Mouse (Mus musculus) ES-CJ7 (cell line): Measurements from ENCODE around the gene Letm1.

Source experiments
- DNase-seq: peaks from one replicate; pipeline ENCODE4 v3.0.0; 2011; ENCODE audit warnings: low read depth, low spot score

Letm1 gene

DNA sequence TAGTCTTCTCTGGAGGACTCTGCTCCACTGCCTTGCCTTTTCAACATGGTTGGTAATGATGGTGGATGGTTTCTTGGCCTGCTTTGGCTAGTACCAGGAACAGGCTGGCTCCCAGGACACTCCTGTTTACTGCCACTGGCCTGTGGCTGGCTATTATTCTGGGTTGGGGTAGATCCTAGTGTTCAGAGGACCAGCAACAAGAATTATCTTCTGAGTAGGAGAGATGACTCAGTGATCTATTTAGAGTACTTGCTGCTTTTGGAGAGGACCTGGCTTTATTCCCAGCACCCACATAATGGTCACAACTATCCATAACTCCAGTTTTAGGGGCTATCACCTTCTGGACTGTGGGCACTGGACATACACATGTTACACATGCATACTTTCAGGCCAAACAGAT is 44.3 kb downstream of the Letm1 start:
- no peak for DNase-seq

DNA sequence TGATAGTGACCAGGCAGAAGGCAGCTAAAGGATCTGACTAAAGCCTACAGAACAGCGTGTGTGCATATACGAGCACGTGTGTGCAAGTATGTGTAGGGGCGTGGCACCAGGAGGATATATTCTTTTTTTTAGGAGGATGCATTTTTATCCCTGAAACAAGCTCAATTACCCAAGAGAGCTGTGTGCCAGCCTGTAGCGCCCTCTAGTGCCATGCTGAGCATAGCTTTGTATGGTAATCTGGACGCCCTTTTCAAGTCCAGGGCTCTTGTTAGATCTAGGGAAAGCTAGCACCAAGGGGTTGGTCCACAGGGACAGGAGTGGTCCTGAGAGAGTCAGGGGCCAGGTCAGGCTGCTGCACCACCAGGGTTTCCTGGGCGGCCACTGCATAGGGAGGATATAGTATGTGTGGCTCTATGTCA is 44.7 kb downstream of the Letm1 start:
- peak; percentile 66 for DNase-seq

DNA sequence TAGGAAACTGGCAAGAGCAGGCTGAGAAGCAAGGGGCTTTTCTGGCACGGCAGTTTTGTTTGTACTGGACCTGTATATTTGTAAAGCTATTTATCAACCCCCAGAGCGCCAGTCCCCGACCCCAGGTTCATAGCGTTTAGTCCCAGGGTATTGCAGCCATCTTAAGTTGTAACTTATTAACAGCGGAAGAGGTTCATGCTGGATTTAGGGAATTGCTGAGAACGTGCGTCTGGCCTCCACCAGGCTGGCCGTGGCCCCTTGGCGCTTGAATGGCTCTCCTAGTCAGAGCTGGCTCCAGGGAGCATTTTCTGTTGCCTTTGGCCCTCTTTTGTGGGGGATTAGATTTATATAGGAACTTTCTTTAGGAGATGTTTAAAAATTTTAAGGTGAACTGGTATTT is 46.4 kb downstream of the Letm1 start:
- DNase-seq, result no peak

DNA sequence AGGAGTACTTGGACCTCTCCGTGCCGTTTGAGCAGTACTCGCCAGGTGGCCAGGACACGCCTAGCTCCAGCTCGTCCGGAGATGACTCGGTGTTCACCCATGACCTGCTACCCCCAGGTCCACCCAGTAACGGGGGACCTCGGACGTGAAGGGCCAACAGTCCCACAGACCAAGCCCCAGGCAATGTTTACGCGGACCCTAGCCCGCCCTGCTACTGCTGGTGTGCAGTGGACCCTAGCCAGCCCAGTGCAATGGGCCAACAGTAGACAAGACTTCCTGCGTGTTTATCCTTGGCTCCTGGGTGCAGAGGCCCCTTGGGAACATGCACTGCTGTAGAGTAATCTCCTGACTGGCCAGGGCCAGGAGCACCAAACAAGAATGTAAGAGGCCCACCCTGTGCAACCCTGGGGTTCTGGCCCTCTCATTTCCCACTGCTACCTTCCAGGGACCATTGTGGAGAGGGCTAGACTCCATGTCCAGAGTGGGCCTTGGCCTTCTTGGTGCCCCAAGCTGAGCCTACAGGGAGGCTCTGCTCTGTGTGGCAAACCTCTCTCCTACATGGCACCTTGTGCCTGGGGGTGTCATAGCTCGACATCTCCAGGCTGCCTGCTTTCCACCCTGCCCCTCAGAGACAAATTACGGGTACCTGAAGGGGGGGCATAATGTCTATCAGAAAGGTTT is 47.1 kb downstream of the Letm1 start:
- DNase-seq, result no peak

DNA sequence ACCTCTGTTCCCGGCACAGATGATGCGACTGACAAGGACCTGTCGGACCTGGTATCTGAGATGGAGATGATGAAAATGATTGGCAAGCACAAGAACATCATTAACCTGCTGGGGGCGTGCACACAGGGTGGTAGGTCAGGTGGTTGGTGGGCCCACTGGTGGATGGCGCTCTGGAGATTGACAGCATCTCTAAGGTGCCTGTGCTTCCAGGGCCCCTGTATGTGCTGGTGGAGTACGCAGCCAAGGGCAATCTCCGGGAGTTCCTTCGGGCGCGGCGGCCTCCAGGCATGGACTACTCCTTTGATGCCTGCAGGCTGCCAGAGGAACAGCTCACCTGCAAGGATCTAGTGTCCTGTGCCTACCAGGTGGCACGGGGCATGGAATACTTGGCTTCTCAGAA is 48.8 kb downstream of the Letm1 start:
- no peak for DNase-seq

DNA sequence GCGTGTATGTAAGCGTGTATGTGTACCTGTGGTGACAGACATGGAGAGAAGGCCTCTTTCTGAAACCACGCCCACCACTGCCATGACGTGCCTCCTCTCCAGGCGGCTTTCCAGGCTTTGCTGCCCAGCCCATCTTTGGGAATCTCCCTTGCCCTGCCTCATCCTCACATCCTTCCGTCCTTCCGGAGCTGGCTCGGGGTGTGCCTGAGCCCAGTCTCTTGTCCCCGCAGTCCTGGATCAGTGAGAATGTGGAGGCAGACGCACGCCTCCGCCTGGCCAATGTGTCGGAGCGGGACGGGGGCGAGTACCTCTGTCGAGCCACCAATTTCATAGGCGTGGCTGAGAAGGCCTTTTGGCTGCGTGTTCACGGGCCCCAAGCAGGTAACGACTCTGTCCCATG is 51.6 kb downstream of the Letm1 start:
- no peak for DNase-seq

DNA sequence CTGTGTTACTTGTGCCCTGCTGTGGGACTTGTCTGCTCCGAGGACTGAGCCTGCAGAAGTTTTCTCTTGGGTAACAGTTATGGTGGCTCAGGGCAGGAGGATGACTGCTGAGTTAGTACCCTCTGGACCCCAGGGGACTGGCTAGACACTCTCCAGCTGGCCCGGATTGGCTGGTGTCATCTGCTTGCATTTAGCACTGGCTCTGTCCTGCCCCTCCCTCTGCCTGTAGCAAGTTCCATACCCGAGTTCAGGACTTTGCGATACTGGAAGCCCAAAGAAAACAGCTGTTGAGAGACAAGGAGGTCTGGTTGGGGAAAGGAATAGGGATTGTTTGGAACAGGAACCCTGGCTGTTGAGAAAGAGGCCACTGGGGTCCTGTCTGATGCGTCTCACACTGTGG is 52.1 kb downstream of the Letm1 start:
- DNase-seq, result no peak

DNA sequence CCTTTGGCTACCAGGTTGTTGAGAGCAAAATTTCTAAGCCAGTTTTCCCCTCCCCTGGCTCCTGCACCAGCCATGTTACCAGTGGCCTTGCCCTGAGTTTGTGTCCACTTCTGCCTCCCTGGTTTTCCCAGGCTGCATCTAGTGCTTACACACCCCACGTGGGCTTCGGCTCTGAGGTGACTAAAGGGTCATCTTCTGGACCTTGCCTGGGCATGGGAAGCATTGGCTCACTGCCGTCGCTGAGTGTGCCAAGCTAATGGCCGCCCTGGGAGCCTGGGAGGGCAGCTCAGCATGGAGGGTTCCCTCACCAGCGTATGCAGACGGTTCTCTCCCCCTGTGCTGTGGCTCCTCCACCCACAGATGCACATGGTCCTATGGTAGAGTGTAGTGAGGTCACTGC is 53.8 kb downstream of the Letm1 start:
- DNase-seq, result no peak

DNA sequence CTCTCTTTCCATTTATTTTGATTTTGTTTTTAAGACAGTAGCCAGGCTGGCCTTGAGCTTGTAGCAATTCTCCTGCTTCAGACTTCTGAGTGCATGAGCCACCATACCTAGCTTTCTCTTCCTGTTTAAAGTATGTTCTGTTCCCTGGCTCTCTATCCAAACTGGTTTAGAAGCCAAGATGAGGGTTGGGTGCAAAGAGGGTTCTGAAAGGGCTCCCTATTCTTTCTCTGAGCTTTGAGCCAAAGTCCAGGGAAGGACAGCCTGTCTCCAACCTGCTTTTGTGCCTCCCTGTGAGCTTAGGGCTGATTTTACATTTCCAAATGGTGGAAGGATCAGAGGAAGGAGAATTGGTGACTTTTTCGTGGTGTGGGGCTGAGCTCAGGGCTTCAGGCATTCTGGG is 55.7 kb downstream of the Letm1 start:
- DNase-seq, result no peak

DNA sequence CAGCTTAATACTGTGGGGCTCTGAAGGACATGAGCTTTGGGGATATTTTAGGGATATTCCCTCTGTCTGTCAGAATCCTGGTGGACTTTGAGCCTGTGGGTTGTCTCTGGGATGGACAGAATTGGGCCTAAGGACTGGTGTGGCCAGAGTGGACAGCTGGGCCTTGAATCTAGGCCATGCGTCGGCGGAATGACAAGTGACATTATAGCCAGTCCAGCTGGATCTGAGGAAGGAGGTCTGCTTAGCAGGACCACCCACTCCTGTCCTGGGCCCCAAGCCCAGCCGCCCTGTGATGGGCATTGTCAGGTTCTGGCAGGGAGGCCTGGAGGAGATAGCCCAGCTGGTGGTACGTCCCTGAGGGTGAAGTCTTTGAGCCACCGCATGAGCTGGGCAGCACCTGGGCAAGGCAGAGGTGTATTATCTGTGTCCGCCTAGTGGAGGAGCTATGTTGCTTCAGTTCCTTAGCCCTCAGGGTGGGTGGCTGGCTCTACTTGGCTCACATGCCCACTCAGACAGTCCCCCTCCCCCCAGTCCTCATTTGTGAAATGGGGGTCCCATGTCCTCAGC is 56.5 kb downstream of the Letm1 start:
- no peak for DNase-seq

DNA sequence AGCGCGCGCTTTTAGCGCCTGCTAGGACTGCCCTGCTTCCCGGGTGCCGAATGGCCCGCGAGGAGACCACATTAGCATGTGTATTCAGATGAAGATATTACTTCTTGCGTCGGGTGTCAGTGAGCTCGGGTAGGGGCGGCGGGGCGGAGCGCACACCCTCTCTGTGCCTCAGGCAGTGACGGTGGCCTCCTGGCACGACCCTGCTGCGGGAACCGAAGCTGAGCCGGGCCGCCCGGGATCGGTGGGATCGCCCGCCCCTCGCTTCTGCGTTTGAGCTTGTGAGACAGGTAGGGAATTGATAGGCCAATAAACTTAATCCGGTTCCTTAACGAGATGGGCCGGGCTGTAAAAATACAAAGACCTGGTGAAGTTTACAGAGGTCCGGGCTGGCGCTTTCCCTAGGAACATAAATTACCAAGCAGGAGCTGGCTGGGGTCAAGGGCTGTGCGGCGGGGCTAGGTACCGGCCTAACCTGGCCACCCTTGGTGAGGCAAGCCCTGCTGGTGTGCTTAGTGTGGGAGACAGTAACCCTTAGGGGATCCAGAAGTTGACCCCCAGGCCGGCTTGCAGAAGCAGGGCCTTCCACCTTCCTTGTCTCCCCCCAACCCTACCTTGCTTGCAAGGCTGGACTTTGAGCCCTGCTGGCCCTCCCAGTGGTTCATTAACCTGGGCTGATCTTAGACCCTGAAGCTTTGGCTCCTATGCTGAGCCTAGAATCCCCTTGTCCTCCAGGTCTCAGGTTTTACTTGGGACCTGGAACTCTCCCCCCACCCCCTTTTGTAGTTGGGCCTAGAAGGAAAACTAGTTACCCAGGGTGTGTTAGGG is 58.8 kb downstream of the Letm1 start:
- DNase-seq, result peak; percentile 47

DNA sequence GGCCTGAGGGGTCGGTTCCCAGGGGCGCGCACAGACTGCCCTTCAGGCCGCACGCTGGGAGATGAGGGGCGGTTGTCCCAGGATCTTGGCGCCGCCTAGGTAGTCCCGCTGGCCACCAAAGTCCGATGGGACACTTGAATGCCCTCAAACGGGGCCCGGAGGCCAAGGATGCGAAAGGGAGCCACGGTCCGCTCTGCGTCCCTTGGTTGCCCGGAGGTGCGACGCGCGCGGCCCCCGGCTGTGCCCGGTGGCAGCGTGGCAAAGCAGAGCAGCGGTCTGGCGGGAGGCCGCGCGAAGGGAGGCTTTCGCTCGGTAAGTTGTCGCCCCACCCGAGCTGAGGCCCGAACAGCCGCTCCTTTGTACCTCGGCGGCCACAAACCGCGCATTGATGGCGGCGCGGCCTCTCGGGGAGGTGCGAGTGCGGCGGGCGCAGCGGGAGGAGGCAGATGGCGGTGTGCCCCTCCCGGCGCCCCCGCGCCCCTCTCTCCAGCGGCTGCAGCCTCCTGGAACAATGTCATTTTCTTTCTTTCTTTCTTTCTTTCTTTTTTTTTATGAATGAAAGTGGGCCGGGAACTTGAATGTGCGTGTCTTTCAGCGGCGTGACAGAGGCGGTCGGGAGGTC is 59.5 kb downstream of the Letm1 start:
- DNase-seq, result no peak

DNA sequence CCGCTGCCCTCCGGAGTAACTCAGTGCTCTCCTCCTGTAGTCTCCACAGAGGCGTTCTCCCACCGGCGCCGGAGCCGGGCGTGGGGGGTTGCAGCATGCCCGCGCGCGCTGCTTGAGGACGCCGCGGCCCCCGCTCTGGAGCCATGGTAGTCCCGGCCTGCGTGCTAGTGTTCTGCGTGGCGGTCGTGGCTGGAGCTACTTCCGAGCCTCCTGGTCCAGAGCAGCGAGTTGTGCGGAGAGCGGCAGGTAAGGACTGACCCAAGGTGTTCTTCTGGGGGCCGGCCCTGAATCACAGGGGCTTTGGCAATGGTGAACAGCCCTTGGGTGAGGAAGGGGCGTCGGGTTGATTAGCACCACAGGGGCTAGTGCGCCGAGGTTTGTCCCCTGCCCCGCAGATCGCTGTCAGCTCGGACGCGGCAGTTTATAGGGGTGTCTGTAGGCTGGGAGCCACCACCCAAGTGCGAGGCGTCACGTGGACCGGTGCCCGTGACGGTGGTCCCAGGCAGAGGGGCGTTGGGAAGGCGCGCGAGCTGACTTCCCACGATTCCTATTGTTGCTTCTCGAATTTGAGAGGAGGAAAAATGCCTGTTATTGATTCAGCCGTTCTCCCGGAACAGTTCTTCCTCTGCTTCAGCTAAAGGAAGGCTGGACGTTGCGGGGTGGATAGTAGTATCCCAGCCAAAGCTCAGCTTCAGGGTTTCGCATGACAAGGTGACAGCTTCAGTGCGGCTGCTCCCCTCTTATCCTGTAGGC is 60.2 kb downstream of the Letm1 start:
- peak; percentile 29 for DNase-seq

DNA sequence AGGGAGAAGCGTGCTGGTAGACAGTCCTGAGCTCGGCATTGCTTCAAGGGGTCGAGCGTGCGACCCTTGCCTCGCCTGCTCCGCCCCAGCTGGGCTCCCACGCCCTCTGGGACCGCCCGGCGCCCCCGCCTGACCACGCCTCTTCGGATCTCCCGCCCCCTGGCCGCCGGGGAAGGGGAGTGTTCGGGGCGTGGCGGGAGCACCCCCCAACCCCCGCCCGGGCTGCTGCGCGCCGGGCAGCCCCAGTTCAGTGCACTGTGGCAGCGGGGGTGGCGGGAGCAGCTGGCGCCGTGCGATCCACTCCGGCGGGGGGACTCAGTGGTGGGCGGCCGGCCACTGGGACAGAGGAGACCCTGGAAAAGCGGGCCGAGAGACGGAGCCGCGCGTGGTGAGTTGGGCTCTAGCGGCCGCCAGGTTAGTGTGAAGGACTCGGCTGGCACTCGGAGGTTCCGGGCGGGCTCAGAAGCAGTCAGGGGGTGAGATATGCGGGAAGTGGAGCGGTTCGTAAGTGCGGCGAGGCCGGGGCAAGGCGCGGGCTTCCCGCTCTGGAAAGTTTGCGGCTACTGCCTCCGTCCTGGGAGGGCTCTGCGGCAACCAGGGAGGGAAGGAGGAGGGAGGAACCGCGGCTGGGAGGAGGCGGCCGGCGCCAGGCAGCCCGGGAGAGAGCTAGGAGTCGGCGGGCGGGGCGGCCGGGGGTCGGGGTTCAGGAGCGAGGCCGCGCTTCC is 60.9 kb downstream of the Letm1 start, which contains the start of gene Fgfr3:
Gene Fgfr3 (plus strand): TSS at position 134 of the 725 bp plus-strand sequence.
- peak; percentile 31 for DNase-seq

DNA sequence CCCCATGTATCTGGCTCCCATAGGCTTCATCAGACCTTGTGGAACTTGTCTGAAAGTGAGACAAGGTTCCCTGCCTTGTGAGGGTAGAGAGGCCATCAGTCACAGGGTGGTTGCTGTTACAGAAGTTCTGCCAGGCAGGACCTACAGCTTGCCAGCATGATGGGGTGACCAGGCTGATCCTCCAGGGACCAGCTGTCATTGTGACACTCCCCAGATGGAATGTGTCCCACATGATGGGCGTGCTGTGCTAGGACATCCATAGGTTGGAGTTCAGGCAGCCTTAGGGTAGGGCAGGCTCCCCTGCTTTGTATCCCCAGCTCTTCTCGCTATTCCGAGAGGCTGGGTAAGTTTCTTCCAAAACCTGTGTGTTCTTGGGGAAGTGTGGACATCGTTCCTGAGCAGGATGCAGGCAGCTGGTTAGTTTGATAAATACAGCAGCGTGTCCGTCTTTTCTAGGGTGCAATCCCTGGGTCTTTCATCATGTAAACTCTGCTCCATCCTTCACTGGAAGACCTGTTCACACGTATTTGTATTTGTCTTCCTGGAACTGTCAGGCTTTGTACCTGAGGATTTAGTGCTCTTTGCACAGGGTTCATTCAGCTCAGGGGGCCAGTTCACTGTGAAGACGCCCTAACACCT is 61.6 kb downstream of the Letm1 start:
- no peak for DNase-seq

DNA sequence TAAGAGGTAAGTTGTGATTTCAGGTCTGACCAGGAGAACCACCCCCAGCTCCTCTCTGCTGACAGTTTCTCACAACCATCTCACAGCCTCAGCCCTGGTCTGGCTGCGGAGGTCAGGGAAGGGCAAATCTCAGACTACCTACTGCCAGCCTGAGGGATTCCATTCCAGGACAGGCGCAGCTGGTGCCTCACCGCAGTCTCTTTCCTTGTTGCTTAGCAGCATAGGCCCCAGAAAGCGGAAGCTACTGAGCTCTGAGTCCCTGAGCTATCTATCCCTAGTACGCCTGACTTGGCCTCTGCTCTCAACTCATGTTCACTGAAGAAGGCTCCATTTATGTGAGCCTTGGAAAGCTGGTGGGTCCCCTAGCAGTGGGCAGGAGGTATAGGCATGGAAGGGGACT is 64.2 kb downstream of the Letm1 start:
- DNase-seq, result no peak

DNA sequence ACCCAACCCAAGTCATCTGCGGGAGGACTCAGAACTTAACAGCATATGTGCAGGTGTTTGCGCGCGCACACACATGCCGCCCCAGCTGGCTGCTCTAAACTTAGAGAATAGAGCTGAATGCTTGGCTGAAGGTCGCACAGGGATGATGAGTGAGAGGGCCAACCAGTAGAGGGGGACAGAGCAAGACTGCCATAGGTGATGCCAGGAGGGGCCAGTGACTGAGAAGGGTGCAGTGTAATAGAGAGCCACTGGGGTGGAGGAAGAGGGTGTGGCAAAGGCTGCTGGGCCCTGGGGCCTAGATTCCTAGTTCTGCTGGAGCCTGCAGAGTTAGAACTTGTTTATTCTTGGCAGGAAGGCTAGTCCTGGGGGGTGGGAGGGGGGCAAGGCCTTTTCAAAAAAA is 66.2 kb downstream of the Letm1 start:
- DNase-seq, result peak; percentile 43

DNA sequence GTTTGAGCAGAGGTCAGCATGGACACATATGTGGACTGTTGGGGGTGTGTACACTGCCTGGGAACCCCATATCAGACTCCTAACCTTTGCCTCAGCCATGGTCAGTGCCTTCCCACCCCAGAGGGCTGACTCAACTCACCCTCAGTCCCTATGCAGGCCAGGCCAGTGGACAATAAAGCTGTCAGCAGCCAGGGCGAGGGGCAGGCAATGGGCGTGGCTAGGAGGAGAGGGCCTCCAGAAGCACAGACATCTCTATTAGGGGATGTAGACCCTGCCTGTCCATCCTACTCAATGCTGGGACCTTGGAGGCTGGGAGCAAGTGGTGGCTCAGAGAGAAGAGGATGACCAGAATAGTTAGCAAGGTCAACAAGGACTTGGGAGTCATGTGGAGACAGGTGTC is 67.4 kb downstream of the Letm1 start:
- no peak for DNase-seq

DNA sequence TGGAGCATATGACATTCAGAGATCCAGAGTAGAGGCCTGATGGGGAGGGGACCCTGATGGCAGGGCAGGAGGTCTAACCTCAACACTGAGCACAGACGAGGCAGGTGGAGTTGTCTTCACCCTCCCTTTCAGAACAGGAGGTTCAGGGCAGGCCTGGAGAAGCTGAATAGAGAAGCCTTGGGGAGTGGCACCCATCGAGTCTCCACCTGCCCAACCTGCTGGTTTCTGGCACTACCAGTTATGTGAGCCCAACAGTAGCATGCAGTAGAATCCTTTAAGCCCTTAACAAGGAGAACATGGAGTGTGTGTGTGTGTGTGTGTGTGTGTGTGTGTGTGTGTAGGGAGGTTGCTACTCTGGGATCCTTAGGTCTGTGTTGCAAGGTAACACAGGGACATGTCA is 70.1 kb downstream of the Letm1 start:
- no peak for DNase-seq

DNA sequence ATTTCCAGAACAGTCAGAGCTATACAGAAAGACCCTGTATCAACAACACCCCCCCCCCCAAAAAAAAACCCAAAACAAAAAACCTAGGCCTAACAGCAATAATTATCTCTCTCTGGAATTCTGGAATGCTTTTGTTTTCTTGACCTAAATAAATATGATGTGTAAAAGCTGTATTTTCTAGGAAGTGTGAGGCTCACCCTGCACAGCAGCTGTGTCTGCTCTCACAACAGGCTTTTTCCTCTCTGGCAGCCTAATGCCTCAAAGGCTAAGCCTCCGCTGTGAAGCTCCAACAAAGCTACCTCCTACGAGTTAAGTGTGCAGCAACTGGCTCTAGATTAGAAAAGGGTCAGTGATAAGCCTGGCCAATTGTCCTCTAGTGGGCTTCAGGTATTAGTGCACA is 73.6 kb downstream of the Letm1 start:
- DNase-seq, result no peak

DNA sequence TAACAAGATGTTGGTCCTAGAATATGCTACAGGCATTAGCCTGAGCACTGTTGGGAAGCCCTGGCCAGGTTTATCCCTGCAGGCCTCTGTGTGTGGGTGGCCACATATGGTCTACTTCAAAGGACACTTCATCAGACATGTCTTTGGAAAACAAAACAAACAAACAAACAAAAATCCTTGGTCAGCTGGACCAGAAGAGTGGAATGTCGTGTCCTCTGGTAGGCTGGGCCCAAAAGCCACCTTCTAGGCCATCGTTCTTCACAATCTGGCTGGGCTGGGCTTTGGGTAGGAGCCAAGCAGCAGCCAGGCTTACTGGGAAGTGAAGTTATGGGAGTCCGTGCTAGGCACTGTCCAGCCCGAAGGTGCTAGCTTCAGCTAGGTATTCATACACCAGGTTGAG is 75.5 kb downstream of the Letm1 start:
- no peak for DNase-seq
